Mouse (Mus musculus) colon, adult 2 months (tissue): ENCODE measurements around the gene Dop1a. TPM values are rescaled to one million over a fixed set of nuclear protein-coding genes. Genes with fewer than 3 reads are reported as not detected.

Experiments used
- polyA plus RNA-seq: library from polyadenylated mRNA; depleted of rRNA; stranded (reverse); fragments of >200 nt; gene quantifications from 2 replicates; pipeline ENCODE4 v1.2.3, GENCODE M21; 2012; rRNA removed

Gene Dop1a
- polyA plus RNA-seq, result 7.3 and 7.9 TPM in 2 replicates

DNA sequence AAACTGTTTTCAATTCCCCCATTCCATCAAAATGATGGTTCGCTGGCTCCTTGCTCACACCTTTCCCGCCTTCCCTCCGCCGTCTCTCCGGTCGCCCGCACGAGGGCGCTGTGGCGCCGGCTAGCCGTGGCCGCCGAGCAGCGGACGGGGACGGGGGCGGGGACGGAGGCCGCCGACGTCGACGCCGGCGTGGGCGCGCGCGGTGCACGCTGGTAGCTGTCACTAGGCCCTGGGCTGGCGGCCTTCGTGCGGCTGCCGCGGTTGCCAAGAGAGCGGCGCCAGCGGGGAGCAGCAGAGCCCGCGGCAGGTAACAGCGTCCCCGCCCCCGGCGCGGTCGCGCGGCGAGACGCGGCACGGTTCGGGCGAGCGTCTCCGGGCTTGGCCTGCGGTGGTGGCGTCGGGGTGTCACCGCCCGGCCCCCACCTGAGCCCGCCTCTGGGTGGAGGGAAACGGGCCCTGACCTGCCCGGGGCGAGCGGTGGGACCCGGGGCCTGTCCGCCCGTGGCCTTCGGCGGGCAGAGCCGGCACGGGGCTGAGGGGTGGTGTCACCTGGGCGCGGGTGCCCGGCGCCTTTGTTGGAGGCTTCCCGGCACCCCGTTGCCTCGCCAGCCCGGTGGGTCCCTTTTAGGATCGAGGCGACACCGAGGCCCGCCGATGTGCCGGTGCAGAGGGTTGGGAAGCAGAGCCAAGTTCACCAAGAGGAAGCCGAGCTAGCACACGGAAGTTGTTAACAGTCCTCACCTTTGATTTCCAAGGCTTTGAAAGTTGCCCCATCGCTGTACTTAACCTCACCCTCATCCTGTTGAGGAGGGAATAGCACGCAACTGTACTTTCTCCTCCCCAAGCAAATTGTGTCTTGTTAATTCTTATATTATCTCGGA is at the start of gene Dop1a:
Dop1a (plus strand) TSS at position 165 of the 881 bp plus-strand sequence.

DNA sequence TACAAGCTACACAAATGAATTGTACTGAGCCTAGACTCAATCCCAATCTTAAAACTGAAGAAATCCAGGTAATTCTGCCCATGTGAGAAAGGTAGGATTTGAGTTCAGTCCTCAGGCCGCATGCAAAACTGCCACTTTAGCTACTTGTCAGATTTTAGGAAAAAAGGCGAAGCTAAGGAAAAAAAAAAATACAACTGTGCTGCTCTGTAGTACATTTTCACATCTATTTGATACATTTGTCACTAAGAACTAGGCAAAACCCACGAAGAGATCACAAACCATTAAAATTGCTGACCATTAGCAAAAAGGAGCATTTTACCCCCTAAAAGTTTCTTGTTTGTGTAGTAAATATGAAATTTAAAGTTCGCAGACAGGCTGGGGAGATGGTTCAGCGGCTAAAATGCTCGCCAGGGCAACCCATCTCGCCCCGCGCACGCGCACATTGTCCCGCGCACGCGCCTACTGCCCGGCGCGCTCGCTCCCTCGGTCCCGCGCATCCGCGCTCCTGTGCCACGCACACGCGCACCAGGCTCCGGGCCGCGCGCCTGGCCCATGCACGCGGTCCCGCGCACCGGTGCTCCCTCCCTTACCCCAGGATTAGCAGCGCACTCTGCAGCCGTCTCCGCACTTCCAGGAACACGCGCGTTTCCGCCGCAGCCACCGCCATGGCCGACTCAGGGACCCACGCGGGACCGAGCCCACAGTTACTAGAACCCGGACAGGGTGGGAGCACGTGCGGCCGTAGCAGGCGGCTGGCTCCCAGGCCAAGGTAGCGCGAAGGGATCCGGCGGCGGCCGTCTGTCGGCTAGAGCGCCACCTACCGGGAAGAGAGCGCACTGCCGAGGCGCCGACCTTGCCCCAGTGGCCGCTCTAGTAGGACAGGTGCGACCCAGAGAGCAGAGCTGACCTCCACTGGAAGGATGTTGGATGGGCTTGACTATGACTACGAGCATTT is 2.5 kb upstream of the Dop1a start, which contains the start of gene Ube2cbp:
Ube2cbp (minus strand) TSS at position 800 of the 955 bp plus-strand sequence.

DNA sequence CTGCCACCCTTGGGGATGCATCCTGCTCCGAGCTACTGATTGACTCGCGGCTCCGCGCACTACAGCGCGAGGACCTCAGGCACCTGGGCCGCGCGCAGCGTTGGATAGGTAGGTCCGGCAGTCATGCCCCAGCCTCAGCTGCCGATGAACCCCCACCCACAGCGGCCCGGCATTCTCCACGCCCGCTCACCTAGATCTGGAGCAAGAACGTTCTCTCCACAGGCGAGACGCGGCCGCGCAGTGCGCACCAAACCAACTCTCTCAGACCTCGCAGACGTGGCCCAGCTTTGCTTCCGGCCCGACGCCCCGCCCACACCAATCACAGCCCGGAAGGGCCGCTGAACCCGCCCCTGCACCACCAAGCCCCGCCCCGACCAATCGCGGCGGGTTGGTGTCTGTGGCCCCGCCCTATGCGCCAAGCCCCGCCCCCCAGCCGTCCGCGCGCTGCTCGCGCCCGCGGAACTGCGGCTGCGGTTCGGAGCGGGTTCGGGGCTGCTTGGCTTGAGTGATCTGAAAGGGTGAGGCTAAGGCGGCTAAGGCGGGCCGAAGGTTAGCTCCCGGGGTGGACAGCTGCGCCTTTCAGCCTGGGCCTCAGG is 104.7 kb downstream of the Dop1a start, which contains the start of the genes Pgm3 and Rwdd2a:
Pgm3 (minus strand) TSS at position 303 of the 596 bp plus-strand sequence.
Rwdd2a (plus strand) TSS at position 452 of the 596 bp plus-strand sequence.

Other genes with a start within 250 kb of the Dop1a start
- gene Ube2cbp, start 2.2 kb upstream of the Dop1a start, polyA plus RNA-seq, result 1.7 and 1.8 TPM in 2 replicates
- 9.2 and 10.1 TPM in 2 replicates for gene Pgm3, start 104.7 kb downstream of the Dop1a start, polyA plus RNA-seq
- 0.72 and 1.9 TPM in 2 replicates for gene Rwdd2a, start 104.8 kb downstream of the Dop1a start, polyA plus RNA-seq
- 6.2 and 8.6 TPM in 2 replicates for gene Me1, start 228.8 kb downstream of the Dop1a start, polyA plus RNA-seq